Mouse (Mus musculus): ENCODE measurements around the gene Atg7.

Gene Atg7

GRCm38 (mm10) chr6:114786461-114786860 lies 143.6 kb downstream of the Atg7 start:
- DNase-seq (ENCODE audit: low spot score in 2 of 2), result no peak

DNA sequence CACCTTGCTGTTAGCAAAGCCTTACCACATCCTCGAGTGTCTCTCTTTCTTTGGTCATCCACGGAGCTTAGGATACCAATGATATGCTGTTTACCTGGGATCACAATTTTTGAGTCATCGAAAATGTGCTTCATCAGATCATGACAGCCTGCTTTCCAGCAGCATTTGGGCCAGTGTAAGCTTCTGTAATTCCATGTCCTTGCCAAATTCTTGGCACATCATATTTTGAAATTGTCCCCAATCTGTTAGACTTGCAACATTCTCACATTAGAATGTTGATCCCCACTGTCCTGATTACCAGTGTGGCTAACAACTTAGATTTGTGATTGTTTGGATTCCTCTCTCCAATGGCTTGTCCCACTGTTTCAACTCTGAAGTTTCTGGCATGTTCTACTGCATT lies 144.7 kb downstream of the Atg7 start:
- no peak for DNase-seq (ENCODE audit: low spot score in 2 of 2)

DNA sequence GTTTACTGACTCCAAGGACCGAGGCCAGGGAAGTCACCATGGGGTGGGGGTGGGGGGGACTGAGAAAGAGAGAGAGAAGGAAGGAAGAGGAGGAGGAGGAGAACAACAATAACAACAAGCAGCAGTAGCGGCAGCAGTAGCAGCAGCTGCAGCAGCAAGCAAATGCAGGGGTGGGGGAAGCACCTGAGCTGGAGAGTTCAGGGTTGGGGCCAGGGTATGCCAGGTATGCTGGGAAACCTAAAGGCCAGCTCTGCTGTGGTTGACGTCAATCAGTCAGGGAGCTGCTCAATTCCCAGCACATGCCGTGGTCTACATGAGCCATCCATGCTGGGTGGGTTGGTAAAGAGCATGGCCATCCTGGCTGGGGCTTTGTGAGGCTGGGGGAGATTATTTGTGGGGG lies 145.8 kb downstream of the Atg7 start:
- DNase-seq (ENCODE audit: low spot score in 2 of 2), result no peak

GRCm38 (mm10) chr6:114790084-114790483 lies 147.2 kb downstream of the Atg7 start:
- DNase-seq (ENCODE audit: low spot score in 2 of 2), result no peak

- no peak for DNase-seq (ENCODE audit: low spot score in 2 of 2)
Observed at GRCm38 (mm10) chr6:114790902-114791301, 148.0 kb downstream of the Atg7 start.

GRCm38 (mm10) chr6:114791846-114792245 lies 148.9 kb downstream of the Atg7 start:
- no peak for DNase-seq (ENCODE audit: low spot score in 2 of 2)

- DNase-seq (ENCODE audit: low spot score in 2 of 2), result no peak
Observed at GRCm38 (mm10) chr6:114794706-114795105, 151.8 kb downstream of the Atg7 start.

DNA sequence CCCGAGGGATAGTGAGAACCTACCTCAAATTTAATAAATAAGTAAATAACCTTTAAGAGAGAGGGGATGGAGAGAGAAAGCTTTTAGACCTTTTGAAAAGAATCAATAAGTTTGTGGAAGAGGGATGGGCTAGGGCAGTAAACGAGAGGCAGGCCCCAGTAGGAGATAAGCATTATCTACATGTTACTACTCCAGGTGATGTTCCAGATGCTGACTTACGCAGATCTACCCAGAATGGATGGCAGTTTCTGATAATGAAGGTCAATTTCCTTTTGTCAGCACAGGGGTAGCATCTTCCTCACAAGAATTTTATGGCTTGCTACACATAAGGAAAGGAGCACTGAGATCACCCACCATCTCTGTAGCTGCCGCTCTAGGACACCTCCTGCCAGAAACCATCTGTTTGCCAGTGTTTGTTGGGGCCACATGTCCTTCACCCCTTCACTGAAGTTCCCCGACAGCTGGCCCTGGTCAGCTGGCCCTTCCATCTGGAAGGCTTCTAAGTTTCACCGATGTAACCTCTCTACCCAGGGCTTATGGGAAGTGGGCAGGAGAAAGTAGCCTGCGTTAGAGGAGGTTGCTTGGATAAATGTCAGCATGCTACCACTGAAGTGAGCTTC lies 152.9 kb downstream of the Atg7 start:
- no peak for DNase-seq (ENCODE audit: low spot score in 2 of 2)

DNA sequence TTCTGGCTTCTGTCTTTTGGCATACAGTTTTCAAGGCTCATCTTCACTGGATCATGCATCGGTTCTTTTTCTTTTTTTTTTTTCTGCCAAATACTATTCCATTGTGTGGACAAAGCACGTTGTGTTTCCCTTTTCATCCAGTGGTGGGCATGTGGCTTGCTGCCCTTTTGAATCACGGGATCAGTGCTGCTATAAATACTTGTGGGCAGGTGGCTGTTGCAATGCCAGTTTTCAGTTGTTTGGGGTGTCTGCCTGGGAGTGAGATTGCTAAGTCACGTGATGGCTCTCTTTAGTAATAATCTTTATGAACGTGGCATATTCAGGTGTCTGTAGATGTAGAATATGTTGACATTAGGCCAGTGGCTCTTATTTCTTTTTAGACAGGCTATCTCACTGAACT lies 155.0 kb downstream of the Atg7 start:
- DNase-seq (ENCODE audit: low spot score in 2 of 2), result no peak

- no peak for DNase-seq (ENCODE audit: low spot score in 2 of 2)
Observed at GRCm38 (mm10) chr6:114798715-114799114, 155.8 kb downstream of the Atg7 start.

GRCm38 (mm10) chr6:114800291-114800965 lies 157.5 kb downstream of the Atg7 start:
- no peak for DNase-seq (ENCODE audit: low spot score in 2 of 2)

DNA sequence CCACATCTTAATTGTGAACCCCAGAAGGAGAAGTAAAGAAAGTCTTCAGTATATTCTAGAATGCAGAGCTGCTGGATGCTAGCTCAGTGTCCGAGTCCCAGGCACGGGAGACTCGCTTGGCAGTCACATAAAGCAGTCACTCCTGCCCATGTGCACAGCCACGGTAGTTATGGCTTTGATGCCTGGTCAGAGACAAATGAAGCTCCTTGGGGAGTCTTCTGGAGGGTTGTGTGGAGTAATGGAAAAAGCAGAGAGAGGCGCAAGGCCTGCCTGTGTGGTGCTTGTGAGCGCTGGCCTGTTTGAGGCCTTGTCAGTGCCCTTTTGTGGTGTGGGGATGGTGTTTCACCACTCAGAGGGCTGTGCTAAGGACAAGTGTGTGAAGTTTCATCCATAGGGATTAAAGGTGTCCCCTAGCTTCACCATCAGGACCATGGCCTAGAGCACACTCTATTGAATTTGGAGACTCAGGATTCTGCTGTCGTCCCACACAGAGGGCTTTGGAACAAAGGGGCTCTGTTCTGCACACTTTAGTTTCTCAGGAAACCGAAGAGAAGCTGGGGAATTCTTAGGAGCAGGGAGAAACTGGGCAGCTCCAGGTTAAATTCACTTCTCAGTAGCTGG lies 161.1 kb downstream of the Atg7 start:
- DNase-seq (ENCODE audit: low spot score in 2 of 2), result no peak

- DNase-seq (ENCODE audit: low spot score in 2 of 2), result no peak
Observed at GRCm38 (mm10) chr6:114804866-114805265, 162.0 kb downstream of the Atg7 start.

DNA sequence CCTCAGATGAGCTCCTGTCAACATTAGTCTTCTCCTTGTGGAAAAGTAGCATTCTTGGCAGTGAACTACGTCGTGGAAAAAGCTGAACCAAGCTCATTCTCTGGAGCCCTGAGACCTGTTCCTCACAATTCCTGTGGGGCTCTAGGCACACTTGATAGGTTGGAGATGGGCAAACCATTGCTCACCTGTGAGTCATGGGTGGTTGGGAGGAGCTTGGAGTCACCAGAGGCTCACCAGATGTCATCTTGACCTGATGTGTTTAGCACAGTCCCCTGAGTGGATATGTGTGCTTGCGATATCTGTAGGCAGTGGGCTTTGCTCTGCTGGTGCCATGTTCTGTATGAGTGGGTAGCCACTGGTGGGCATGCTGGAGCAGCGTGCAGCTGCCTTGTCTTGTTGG lies 163.0 kb downstream of the Atg7 start:
- no peak for DNase-seq (ENCODE audit: low spot score in 2 of 2)

GRCm38 (mm10) chr6:114807474-114807873 lies 164.6 kb downstream of the Atg7 start:
- DNase-seq (ENCODE audit: low spot score in 2 of 2), result no peak

DNA sequence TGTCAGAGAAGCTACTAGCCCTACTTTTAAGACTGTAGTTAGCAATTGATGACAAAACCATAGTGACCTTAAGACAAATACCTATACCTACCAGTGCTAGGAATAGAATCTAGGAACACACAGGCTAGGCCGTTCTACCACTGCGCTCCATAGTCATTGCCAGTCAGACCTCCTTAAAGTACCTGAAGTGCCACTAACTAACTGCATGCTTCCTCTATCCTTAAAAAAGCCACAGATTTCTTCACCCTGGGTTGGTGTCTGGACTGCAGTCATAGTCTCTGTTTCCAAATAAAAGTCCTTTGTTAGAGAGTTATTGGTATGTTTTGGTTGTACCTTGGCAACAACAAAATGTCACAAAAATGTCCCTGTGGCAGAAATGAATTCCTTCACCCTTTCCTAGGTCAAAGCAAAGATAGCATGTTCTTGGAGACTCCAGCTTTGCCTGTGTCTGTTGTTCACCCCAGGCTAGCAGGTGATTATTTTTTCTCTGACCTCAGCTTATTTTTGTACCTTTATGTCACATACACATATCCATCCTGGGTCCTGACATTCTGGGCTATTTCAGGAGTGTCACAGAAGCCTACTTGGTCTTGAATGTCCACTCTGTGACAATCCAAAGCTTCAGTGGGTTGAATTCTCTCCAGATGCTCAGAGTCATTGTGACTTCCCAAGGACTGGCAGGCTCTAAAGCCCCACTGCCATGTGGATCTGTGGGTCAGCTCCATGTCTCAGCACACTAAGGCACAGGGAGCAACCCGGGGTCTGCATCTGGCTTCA lies 165.9 kb downstream of the Atg7 start:
- no peak for DNase-seq (ENCODE audit: low spot score in 2 of 2)

DNA sequence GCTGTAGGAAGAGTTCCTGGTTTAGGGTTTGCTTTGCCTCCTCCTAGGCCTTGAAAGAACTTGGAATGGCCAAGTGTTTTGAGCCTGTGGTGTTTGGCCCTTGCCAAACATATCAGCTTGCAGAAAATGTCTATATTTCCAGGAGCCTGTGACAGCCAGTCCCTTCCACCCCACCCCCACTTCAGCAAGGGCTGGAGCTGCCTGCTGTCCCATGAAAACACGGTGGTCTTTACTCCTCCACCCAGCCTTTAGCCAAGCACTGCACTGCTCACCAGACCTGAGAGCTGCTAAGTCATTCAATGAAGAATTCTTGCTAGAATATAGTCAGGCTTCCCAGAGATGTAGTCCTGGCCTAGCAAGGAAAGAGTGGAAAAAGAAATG lies 166.5 kb downstream of the Atg7 start:
- DNase-seq (ENCODE audit: low spot score in 2 of 2), result no peak

DNA sequence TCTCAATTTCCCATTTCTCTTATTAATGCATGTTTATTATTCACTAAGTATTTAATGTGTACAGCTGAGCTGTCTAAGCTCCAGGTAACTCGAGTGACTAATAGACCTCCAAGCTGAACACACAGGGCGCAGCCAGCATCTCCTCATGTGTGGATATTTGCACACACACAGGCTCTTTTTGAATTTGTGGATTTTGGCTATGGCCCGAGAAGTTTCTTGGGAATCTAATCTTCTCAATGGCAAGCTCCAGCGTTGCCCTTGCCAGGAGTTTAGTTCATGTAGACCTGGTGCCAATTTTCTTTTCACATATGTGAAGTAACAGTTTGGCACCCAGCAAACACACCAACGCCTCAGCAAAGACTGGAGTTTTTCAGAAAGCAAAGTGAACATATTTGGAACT lies 169.4 kb downstream of the Atg7 start:
- DNase-seq (ENCODE audit: low spot score in 2 of 2), result peak in 1 of 2 experiments; percentile 27

DNA sequence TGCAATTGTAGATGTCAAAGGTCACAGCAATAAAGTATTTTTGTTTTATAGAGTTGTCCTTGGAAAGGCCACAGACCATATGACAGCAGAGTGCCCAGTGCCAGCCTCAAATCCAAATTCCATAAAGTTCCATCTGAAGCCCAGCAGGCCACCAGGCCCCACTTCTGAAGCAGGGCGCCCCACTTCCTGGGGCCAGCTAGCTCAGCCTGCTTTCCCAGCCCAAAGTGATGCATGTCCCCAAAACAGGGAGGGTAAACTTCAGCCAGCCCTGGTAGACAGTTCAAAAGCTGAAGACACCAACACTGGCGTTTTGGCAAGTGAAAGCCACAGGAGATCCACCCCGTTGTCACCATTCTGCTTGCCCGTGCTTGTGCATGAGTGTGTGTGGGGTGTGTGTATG lies 169.9 kb downstream of the Atg7 start:
- DNase-seq (ENCODE audit: low spot score in 2 of 2), result no peak

DNA sequence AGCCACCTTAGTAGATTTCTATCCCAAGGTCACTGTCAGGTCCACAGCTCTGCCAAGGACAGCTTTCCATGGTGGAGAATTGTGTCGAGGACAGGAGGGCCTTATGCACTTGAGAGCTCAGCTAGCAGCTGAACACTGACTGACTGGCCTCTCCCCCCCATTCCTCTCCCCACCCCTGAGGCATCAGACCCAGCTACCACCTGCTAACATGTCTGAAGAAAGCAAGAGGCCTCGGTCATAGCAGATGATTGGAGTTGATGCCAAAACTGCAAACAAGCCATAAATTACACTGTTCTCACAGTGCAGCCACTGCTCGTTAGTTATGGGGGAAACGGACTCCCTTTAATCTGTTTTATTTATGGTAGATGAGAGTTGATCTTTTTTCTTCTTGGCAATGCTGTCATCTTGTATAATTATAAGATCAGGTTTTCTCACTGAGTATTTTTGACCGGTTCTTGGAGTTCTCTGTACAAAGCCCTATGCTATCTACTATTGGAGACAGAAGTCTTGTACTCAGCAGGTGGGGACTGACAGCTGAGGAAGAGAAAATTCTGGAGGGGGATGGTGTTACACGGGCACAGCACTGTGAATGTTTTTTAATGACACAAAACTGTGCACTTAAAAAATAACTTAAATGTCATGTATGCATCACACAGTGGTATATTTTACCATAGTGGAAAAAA lies 171.4 kb downstream of the Atg7 start:
- no peak for DNase-seq (ENCODE audit: low spot score in 2 of 2)

DNA sequence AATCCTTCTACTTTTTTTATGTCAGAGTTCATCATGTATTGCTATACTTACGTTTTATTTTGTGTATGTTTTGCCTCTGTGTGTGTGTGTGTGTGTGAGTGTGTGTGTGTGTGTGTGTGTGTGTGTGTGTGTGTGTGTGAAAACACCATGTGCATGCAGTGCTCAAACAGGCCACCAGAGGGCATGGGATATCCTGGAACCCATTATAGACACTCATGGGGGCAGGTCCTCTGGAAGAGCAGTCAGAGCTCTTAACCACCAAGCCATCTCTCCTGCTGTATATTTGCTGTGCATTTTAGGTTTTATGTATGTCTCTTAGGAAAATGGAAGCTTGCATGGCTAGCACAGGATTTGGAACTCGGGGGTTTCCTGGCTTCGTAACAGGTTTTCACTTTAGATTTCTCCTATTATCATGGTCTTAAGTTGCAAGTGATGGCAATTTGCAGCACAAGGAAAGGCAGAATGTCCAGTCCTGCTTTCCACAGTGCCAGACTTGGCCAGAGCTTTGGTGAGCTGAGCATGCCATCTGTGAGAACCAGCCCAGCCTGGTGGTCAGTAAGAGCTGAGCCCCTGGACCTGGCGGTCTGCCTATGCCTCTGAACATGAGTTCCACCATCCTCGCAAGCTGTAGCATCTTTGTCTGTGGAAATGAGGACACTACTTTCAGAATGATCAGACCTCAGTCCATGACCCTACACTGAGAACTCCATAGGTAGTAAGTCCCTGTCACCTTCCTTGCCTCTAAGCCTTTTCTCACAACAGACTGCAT lies 172.2 kb downstream of the Atg7 start:
- DNase-seq (ENCODE audit: low spot score in 2 of 2), result no peak

Measured in left cerebral cortex, adult 9 months (tissue).